Mouse (Mus musculus): Measurements from ENCODE around the gene Atp6v0c. TPM values are rescaled to one million over a fixed set of nuclear protein-coding genes. Genes with fewer than 3 reads are reported as not detected.

The Atp6v0c gene
- total RNA-seq, 1 experiment from 2014 or later = 55.6 TPM

DNA sequence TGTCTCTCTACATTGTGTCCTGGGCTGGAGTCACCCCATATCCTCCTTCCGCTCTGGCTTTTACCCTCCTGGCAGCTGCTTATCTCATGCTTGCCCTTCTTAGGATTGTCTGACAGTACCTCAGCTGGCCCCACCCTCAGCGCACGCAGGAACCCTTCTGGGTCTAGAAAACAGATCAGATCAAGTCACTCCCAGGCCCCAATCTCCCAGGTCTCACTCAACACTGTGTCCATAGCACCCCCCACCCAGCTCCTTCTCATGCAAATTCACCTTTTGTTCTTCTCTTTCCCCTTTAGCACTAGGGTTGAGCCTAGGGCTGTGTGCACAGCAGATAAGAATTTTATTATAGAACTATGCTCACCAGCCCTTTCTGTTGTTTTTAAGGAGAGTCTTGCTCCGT, 33.6 kb upstream of the Atp6v0c start:
- ATAC-seq (replicated peaks; ENCODE audit: insufficient number of reproducible peaks, low FRiP score, low TSS enrichment, poor library complexity, severe bottlenecking) = no peak

DNA sequence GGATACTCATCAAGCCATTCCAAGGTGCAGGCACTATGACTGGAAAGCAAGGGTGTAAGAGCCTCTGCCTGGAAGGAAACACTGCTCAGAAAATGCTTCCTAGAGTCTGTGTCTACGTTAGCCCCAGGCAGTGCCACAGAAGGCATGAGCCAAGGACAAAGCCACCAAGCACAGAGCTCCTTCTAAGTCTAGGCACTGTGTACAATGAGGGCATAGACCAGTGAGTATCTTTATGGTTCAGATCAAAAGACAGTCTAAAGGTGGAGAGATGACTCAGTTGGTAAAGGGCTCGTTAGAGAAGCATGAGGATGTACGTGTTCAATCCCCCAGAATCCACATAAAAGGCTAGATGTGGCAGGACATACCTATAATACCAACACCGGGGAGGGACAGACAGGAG, 31.6 kb upstream of the Atp6v0c start:
- ATAC-seq (replicated peaks; ENCODE audit: insufficient number of reproducible peaks, low FRiP score, low TSS enrichment, poor library complexity, severe bottlenecking) = no peak

DNA sequence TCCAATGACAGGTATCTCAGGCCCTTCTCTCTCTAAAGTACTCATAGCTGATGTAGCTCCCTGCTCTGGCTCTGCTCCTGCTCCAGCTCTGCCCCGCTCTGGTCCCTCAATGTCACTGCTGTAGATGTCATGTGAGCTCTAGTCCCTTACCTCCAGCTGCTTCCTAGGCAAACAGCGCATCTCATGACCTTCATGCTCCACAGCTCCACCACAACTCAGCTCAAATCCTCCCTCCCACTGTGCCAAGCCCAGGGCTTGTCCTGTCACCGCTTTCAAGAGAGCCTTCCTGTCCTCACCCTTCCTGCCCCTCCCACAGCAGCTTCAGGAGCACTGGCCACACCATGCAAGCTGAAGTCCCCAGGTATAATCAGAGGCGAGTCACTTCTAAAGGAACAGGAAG, 30.2 kb upstream of the Atp6v0c start:
- ATAC-seq (replicated peaks; ENCODE audit: insufficient number of reproducible peaks, low FRiP score, low TSS enrichment, poor library complexity, severe bottlenecking) = no peak

DNA sequence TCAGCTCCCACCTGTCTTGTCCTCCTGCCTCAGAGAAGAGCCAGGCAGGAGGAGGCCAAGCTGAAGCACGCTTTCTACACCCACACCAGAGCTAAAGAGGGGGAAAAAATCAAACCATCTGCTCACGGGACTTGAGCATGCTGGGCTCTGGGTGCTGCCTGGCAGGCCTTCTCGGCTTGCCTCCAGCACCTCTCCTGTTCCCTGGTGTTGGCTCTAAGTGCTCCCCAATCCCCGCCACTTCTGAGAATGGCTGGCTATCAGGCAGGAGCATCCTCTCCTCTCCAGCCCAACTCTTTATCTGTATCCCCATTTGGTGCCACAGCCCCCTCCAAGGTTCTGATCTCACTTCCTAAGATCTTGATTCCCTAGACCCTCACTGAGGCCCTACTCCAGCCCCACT, 29.8 kb upstream of the Atp6v0c start:
- ATAC-seq (replicated peaks; ENCODE audit: insufficient number of reproducible peaks, low FRiP score, low TSS enrichment, poor library complexity, severe bottlenecking) = no peak

DNA sequence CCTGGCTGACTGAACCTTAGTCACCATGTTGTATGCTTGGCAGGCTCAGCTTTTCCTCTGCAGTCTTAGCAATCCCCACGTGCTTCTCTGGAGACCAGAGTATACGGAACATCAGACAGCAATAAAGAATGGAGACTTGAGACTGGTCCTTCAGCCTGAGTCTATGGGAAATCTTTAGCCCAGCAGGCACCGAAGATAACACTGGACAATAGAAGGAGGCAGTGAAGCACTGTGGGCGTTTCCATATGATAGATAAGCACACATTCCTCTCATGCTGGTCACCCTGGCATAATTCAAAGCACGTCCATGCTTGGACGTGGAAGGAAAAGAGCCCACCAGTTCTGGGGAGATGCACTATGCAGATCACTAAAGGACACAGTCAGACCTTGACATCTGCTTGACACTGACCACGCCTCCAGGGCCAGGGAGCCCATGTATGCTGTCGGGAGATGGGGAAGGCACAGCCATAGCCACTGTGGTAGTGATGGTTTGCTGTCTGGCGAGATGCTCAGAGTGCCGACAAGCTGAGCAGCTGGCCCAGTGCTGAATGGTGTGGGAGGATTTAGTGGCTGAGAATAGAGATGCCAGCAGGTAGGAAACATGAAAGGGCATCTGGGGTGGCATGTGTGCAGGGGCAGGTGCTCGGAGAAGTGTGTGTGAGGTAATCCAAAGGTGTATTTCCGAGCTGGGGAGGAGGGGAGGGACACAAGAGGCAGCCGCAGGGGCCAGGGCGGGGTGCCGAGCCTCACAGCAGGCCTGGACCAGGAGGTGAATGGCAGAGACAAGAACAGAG, 27.7 kb upstream of the Atp6v0c start:
- ATAC-seq (replicated peaks; ENCODE audit: insufficient number of reproducible peaks, low FRiP score, low TSS enrichment, poor library complexity, severe bottlenecking) = no peak

DNA sequence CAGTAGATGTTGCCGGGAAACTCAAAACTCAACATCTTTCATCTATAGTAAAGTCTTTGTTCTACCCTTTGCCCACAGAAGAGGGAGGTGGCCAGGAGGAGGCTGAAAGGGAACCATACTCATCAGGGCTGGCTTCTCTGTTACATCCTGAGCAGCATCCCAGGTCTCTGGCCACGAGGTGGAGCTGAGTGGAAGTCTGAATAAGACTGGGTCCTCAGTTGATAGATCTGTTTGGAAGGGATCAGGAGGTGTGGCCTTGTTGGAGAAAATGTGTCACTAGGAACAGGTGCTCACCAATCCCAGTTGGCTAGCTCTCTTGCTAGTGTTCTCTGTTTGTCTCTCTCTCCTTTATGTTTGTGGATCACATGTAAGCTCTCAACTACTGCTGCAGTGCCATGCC, 25.8 kb upstream of the Atp6v0c start:
- no peak for ATAC-seq (replicated peaks; ENCODE audit: insufficient number of reproducible peaks, low FRiP score, low TSS enrichment, poor library complexity, severe bottlenecking)

DNA sequence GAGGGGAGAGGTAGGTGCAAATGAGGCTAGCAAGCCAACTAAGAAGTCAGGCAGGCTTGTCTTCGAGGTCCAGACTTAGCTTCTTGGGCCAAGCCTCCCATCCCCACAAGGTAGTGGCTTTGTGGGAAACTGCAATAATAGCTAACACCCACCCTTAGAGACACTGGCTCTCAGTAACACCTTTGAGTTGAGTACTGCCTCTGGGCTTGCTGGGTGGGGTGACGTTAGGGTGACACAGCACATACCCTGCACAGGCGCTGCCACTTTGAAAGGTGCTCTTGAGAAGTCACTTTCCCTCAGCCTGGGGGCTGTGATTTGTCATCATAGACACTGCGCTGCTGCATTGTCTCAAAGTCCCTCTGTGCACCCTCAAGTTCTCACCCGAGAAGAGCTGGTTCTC, 24.3 kb upstream of the Atp6v0c start:
- no peak for ATAC-seq (replicated peaks; ENCODE audit: insufficient number of reproducible peaks, low FRiP score, low TSS enrichment, poor library complexity, severe bottlenecking)

DNA sequence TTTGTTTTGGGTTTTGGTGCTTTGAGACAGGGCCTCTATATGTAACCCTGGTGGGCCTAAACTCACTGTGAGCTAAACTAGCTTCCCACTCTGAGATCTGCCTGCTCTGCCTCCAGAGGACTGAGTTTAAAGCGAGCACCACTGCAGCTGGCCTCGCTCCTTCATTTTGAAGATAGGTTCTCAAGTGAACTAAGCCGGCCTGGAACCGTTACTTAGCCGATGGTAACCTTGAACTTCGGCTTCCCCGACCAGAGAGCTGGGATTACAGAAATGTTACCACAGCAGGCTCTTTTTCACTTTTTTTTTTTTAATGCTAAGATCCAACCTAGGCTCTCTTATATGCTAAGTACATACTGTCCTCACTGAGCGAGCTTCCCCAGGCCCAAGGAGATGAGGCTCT, 23.8 kb upstream of the Atp6v0c start:
- no peak for ATAC-seq (replicated peaks; ENCODE audit: insufficient number of reproducible peaks, low FRiP score, low TSS enrichment, poor library complexity, severe bottlenecking)

DNA sequence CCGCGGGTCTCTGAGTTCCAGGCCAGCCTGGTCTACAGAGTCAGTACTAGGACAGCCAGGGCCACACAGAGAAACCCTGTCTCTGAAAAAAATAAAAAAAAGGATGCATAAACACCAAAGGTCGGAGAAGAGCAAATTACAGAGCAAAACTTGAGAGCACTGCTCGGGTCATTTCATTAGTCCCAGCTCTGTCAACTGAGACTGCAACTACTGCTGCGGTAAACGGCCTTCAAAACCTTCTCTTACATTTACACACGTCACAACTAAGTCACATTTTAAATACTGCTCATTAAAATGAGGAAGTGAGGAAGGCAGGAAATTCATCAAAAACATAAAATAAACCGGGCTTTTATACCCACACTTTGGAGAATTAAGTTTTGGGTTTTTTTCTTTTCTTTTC, 23.3 kb upstream of the Atp6v0c start:
- ATAC-seq (replicated peaks; ENCODE audit: insufficient number of reproducible peaks, low FRiP score, low TSS enrichment, poor library complexity, severe bottlenecking) = no peak

DNA sequence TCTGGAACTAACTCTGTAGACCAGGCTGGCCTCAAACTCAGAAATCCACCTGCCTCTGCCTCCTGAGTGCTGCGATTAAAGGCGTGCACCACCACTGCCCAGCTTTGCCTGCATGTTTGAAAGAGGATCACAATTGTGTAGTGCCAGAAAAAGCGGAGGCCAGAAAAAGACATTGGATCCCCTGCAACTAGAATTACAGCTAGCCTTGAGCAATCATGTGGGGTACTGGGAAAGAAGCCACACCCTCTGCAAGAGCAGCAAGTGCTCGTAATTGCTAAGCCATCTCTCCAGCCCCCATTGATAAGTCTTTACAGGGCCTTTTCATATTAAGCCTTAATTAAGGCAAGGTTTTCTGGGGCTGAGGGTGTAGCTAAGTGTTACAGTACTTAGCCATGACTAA, 22.0 kb upstream of the Atp6v0c start:
- no peak for ATAC-seq (replicated peaks; ENCODE audit: insufficient number of reproducible peaks, low FRiP score, low TSS enrichment, poor library complexity, severe bottlenecking)

DNA sequence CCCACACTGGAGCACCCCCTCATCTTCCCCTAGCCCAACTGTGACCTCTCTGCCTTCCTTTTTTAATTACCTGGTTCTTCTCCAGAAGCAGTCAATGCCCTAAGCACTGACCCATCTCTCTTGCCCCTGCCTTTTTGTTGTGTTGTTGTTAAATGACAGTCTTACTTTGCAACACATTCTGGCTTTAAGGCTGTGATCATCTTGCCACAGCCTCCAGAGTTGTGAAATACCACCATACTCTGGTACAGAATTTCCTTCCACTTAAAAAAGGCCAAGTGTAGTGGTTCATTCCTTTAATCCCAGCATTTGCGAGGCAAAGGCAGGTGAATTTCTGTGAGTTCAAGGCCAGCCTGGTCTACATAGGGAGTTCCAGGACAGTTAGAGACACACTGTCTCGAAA, 21.4 kb upstream of the Atp6v0c start:
- ATAC-seq (replicated peaks; ENCODE audit: insufficient number of reproducible peaks, low FRiP score, low TSS enrichment, poor library complexity, severe bottlenecking) = no peak

DNA sequence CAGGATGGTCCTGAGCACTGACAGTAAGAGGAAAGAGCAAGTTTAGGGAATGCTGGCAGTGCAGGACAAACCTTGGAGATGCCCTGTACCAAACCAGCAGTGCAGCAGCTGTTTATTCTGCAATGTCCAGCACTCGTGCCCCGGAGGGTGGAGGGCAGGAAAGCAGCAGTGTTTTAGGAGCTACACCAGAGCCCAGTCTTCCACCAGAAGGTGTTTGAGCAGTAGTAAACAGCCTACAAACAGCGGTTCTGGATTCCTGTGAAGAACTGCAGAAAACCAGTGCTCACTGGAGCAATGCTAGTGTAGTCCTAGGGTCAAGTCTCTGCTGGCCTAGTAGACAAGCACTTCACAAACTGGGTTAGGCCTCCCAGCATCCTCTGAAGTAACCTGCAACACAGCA, 4.8 kb upstream of the Atp6v0c start:
- no peak for ATAC-seq (replicated peaks; ENCODE audit: insufficient number of reproducible peaks, low FRiP score, low TSS enrichment, poor library complexity, severe bottlenecking)

DNA sequence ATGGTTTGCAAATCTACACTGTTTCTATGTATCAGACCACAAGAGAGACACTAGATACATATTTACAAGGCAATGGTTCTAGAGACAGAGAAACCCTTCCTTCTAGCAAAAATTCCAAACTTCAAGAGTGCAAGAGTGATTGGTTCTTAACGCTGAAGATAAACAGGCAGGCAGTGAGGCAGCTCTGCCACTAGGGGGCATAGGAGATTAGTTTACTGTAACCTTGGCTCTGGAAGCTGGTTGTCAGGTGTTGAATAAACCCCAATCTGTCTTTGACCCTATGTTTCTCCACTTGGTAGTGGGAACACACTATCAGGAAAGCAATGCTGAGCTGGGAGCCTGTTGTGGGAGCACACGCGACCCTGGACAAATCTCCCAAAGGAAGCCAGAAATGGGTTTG, 3.9 kb upstream of the Atp6v0c start:
- ATAC-seq (replicated peaks; ENCODE audit: insufficient number of reproducible peaks, low FRiP score, low TSS enrichment, poor library complexity, severe bottlenecking) = no peak

DNA sequence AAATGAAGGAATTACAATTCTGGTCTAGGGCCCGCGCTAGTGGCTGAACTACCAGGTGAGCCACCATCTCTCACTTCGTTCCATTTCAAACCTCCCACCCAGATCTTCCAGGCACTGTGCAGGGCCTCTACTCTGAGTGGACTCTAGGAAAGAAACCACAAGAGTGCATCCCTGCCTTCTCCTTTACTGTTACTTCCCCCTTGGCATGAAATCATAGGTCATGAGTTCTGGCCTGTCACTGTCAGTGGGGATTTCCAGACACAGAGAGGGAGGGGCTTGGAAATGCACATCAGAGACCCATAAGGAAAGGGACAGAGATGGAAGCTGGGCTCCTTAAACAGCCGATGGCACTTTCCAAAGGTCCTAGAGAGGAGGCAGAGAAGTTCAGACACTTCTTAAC, 2.2 kb upstream of the Atp6v0c start:
- ATAC-seq (replicated peaks; ENCODE audit: insufficient number of reproducible peaks, low FRiP score, low TSS enrichment, poor library complexity, severe bottlenecking) = peak; percentile 38

DNA sequence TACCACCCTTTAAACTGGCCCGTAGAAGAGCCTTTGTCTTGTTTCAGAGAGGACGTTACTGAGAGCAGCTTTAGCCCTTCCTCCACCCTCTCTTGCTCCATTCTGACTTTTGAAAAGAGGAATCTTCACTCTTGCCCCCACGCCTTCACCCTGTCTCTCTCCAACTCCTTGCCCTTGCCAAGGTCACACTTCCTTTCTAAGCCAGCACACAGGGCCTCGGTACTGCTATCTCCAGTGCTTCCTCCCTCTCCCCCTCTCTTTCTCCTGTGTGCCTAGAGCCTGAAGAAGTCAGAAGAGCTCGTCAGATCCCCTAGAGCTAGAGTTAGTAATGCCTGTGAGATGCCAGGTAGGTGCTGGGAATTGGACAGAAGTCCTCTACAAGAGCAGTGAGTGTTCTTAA, 1.2 kb upstream of the Atp6v0c start:
- peak; percentile 48 for ATAC-seq (replicated peaks; ENCODE audit: insufficient number of reproducible peaks, low FRiP score, low TSS enrichment, poor library complexity, severe bottlenecking)

DNA sequence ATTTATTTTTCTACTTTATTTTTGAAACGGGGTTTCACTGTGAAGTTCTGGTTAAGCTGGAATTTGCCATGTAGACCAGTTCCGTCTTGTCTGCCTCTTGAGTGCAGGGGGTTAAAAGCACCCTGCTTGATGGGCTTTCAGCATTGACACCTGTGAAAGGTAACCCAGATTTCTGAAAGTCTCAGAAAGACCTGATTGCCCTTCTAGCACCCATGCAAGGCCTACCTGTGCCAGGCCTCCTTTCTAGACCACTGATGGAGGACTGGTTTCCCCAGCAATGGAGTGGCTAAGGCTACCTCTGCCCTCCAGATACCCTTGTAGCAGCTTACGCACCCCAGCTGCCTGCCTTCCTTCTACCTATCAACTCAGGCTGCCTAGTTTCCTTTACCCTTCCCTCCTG, 623 bp upstream of the Atp6v0c start:
- ATAC-seq (replicated peaks; ENCODE audit: insufficient number of reproducible peaks, low FRiP score, low TSS enrichment, poor library complexity, severe bottlenecking) = no peak

DNA sequence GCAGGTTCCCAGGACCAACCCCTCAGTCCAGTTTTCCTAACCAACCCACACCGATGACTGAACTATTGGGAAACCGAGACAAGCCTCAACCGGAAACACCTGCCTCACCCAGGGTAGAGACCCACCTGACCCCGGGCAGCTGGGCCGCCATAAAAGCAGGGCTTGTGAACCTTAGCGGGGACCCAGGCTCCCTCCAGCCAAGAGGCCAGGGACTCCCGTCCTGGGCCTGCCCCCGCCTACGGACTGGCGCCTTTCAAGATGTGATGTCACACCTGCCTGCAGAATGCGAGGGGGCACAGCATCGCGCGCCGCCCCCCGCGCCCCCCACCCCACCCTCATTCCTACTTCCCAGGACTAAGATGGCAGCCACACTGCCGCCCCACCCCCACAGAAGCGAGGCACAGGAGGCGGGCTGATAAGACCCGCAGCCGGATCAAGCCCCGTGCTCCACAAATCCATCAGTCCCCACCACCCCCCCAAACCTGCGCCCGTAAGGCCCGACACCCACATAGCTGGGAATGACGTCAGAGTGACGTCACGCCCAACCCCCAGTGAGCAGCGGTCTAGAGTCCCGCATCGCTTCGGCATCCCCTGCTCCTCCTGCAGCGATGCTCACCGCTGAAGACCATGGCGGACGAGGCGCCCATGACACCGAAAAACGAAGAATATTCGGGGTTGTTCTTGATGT, 768 bp downstream of the Atp6v0c start:
- 0 out of 2 replicates have a peak, but pooled peaks have one; percentile 5 for ATAC-seq (replicated peaks; ENCODE audit: insufficient number of reproducible peaks, low FRiP score, low TSS enrichment, poor library complexity, severe bottlenecking)

DNA sequence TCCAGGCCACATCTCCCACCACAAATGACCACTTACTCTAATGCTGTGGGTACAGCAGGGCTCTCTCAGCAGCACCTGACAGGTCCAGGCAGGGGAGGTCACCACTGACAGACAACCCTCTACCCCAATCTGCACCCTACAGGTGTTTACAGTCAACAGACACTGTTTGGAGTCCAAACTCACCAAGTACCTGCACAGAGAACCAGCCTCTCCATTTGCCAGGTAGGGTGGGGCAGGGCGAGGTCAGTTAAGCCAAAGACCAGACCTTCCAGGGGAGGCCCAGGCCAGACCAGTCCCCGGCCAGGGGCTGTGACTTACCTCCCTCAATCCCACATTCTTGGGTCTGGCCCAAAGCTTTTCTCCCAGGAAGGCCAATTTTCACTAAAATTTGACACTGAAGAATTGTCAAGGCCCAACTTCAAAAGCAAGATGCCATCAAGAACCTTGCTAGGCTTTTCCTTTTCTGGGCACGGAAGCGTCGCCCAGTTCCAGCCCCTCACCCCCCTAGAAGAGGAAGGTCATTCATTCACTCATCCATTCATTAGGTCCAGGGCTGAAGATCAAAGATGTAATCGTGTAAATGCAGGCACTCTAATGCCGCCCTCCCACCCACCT, 1.5 kb downstream of the Atp6v0c start:
- no peak for ATAC-seq (replicated peaks; ENCODE audit: insufficient number of reproducible peaks, low FRiP score, low TSS enrichment, poor library complexity, severe bottlenecking)

DNA sequence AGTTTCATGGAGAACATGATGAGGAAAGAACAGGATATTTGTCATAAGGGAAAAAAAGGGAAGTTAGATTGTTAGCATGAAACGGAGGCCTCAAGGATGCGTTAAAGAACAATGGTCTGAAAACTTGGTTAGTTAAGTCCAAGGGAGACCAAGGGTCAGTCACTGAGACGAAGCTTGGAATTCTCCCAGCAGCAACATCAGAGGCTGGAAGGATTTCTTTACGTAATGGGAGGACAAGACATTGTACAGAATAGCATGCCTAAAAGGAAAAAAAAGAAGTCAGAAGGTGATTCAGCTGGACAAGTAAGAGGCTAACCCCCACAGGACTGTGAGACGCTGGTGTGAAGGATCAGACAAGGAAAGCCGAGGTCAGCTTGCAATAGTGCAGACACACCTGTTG, 2.4 kb downstream of the Atp6v0c start:
- no peak for ATAC-seq (replicated peaks; ENCODE audit: insufficient number of reproducible peaks, low FRiP score, low TSS enrichment, poor library complexity, severe bottlenecking)

Data from monocyte, adult 5-6 weeks (primary cell).